Mouse (Mus musculus): ENCODE measurements around the gene Zfp184. TPM values are rescaled to one million over a fixed set of nuclear protein-coding genes. Genes with fewer than 3 reads are reported as not detected.

Zfp184 gene
- total RNA-seq, 2 experiments from 2014 or later = 0.73 to 1.2 TPM

DNA sequence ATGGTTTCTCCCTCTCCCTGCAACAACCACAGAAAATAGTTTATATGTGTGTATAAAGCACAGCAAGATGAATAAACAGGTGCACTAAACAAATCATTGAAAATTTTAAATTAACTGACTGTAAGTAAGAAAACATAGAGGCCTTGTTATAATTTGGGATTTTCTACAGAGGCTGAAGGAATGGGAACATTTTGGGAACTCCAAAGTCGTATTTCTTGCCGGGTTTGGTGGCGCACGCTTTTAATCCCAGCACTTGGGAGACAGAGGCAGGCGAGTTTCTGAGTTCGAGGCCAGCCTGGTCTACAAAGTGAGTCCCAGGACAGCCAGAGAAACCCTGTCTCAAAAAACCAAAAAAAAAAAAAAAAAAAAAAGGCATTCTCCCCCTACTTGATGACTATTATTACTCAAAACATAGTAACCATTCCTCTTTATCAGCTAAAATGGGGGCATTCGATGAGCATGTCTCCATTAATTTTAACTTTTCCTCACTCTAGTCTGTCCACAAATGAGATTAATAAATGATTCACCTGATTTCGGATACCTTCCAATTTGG is 24.1 kb upstream of the Zfp184 start:
- no peak for DNase-seq

DNA sequence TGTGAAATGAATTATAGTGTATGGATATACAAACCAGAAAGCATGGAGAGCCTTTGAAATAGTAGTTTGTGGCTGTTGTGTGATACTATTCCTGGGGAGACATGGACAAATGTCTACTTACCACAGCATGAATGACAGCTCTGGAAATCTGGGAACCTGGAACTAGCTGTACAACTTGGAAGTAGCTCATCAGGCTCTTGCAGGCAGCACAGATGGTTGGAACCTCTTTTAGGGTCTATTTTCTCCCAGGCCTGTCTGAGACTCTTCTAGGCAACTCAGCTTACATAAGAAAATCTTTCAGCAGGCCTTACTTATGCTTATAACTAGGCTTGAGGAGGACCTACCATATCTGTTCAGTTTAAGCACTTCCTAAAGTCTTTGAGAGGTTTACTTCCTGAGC is 21.5 kb upstream of the Zfp184 start:
- no peak for DNase-seq

GRCm38 (mm10) chr13:21924734-21925335 is 20.1 kb upstream of the Zfp184 start:
- DNase-seq = no peak

DNA sequence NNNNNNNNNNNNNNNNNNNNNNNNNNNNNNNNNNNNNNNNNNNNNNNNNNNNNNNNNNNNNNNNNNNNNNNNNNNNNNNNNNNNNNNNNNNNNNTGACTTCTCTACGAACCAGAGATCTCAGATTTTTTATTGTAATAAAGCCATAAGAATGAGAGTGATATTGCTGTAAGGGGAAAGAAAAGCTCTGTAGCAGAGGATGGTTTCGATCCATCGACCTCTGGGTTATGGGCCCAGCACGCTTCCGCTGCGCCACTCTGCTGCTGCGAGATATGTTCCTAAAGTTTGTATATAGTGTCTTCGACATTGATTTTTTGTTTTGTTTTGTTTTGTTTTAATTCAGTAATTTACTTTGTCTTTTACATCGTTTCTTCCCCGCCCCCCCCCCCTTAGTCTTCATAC is 13.9 kb upstream of the Zfp184 start:
- DNase-seq = no peak

- DNase-seq = no peak
Measured at GRCm38 (mm10) chr13:21931740-21932139, 13.2 kb upstream of the Zfp184 start.

- DNase-seq = no peak
Measured at GRCm38 (mm10) chr13:21933626-21934548, 11.0 kb upstream of the Zfp184 start.

DNA sequence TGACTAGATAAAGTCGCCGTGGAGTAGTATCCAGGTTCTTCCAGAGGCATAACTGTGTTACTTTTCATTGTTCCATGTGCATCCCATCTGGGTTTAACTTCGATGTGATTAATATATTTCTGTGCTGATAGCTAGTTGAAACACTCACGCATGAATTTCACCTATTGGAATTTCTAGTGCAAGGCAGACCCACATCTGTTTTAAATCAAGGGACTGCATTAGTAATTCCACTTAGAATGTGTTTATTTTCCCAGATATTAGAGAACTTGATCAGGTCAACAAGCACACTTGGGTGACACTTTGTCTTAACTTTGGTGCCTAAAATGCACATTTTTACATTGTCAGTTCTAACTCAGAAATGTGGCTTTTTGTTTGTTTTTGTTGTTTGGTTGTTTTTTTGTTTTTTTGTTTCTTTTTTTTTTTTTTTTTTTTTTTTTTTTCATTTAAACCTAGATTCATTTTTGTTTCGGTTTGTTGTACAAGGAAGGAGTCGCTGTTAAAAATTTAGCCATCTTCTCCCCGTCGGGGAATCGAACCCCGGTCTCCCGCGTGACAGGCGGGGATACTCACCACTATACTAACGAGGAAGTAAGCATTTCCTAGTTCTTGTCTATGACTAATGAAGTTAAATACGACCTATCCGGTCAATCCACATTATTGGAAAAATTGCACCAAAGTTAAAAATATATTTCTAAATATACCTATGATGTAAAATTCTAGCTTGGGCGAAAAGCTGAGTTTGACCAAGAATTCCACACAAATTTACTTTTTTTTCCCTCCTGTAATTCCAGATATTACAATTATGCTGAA is 9.7 kb upstream of the Zfp184 start:
- peak; percentile 29 for DNase-seq

DNA sequence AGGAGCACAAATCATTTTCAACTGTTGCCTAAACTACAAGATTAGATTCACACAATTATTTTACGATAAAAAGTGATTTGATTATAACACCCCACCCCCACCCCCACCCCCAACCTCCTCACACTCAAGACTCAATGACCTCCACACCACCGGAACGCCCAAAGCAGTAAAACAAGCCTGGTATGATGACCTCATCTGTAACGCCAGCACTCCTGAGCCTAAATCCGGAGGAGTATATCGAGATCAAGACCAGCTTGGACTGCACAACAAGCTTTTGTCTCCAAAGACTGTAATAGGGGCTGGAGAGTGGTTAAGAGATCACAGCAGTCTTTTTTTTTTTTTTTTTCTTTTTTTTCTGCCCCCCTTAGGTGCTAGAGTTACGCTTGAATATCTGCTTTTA is 9.1 kb upstream of the Zfp184 start:
- no peak for DNase-seq

- DNase-seq = no peak
Measured at GRCm38 (mm10) chr13:21936968-21937367, 7.9 kb upstream of the Zfp184 start.

GRCm38 (mm10) chr13:21940213-21940612 is 4.7 kb upstream of the Zfp184 start:
- DNase-seq = peak; percentile 70

DNA sequence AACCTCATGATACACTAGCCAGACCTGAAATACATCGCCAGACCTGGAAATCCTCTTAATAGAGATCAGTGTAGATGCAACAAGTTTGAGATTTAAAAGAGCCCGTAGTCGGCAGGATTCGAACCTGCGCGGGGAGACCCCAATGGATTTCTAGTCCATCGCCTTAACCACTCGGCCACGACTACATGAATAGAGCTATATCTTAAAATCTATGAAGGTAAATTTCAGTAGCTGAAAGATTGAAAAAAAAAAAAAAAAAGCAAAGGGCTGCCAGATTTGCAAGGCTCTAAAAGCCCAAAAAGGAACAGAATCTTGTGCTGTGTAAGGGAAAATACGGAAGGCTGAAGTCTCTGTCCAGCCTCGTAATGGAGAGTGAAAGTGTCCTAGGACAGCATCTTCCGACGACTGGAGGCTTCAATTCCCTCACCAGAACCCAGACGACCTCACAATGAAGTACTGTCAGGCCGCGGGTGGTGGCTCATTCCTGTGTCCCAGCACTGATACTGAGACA is 4.0 kb upstream of the Zfp184 start:
- peak; percentile 64 for DNase-seq

DNA sequence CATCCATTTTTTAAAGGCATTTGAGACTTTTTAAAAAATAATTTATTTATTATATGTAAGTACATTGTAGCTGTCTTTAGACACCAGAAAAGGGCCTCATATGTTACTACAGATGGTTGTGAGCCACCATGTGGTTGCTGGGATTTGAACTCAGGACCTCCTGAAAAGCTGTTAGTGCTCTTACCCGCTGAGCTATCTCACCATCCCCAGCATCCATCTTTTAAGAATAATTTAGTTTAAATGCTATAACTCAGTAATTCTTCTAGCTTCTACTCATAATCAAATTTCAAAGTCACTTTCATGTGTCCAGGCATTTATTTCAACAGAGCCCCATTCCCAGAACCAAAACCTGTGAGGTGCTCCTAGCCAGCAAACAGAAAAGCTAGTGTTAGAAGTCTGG is 1.2 kb upstream of the Zfp184 start:
- no peak for DNase-seq

- DNase-seq = no peak
Measured at GRCm38 (mm10) chr13:21944592-21944925, 335 bp upstream of the Zfp184 start.

GRCm38 (mm10) chr13:21969269-21969668 is 24.4 kb downstream of the Zfp184 start:
- DNase-seq = no peak

GRCm38 (mm10) chr13:21969816-21970215 is 24.9 kb downstream of the Zfp184 start:
- no peak for DNase-seq

- no peak for DNase-seq
Measured at GRCm38 (mm10) chr13:21971641-21972040, 26.7 kb downstream of the Zfp184 start.

- DNase-seq = peak; percentile 89
Measured at GRCm38 (mm10) chr13:21974221-21974725, 29.4 kb downstream of the Zfp184 start.

- peak; percentile 54 for DNase-seq
Measured at GRCm38 (mm10) chr13:21974726-21975473, 30.0 kb downstream of the Zfp184 start.

GRCm38 (mm10) chr13:21980981-21981802 is 36.3 kb downstream of the Zfp184 start, which contains the start of gene Pom121l2:
Gene Pom121l2 (plus strand): TSS chr13:21981194.
- peak; percentile 69 for DNase-seq

GRCm38 (mm10) chr13:21981803-21982193 is 36.9 kb downstream of the Zfp184 start:
- DNase-seq = no peak

All from gastrocnemius, postnatal 10 days (tissue).